Mouse (Mus musculus) kidney, postnatal 14 days (tissue): ENCODE results near the gene Rtp3.

Source experiments
- DNase-seq: peaks from one replicate; pipeline ENCODE4 v3.0.0; 2022; ENCODE audit warnings: mixed read lengths

Rtp3 gene

GRCm38 (mm10) chr9:110979411-110979810, 11.0 kb downstream of the Rtp3 start:
- DNase-seq: no peak

- no peak for DNase-seq
Observed at GRCm38 (mm10) chr9:110965910-110966231, 24.5 kb downstream of the Rtp3 start.

GRCm38 (mm10) chr9:110965062-110965909, 25.1 kb downstream of the Rtp3 start:
- DNase-seq: no peak

GRCm38 (mm10) chr9:110963566-110964115, 26.7 kb downstream of the Rtp3 start:
- DNase-seq: no peak

GRCm38 (mm10) chr9:110961386-110961785, 29.0 kb downstream of the Rtp3 start:
- no peak for DNase-seq

GRCm38 (mm10) chr9:110960230-110961149, 29.9 kb downstream of the Rtp3 start:
- no peak for DNase-seq

- DNase-seq: no peak
Observed at GRCm38 (mm10) chr9:110959669-110960068, 30.7 kb downstream of the Rtp3 start.

- no peak for DNase-seq
Observed at GRCm38 (mm10) chr9:110955962-110956361, 34.4 kb downstream of the Rtp3 start.

GRCm38 (mm10) chr9:110954681-110955445, 35.5 kb downstream of the Rtp3 start:
- DNase-seq: no peak

GRCm38 (mm10) chr9:110953550-110954461, 36.6 kb downstream of the Rtp3 start:
- peak; percentile 73 for DNase-seq

- DNase-seq: no peak
Observed at GRCm38 (mm10) chr9:110952931-110953549, 37.3 kb downstream of the Rtp3 start.

- DNase-seq: no peak
Observed at GRCm38 (mm10) chr9:110952398-110952797, 38.0 kb downstream of the Rtp3 start.

GRCm38 (mm10) chr9:110951866-110952265, 38.5 kb downstream of the Rtp3 start:
- no peak for DNase-seq

GRCm38 (mm10) chr9:110951397-110951796, 39.0 kb downstream of the Rtp3 start, which contains the start of gene Lrrc2:
Lrrc2 (plus strand) TSS chr9:110951545.
- no peak for DNase-seq

- DNase-seq: no peak
Observed at GRCm38 (mm10) chr9:110950109-110950508, 40.3 kb downstream of the Rtp3 start.

GRCm38 (mm10) chr9:110948813-110949310, 41.5 kb downstream of the Rtp3 start:
- no peak for DNase-seq

- DNase-seq: no peak
Observed at GRCm38 (mm10) chr9:110947900-110948299, 42.5 kb downstream of the Rtp3 start.

GRCm38 (mm10) chr9:110947261-110947661, 43.1 kb downstream of the Rtp3 start:
- no peak for DNase-seq

GRCm38 (mm10) chr9:110946548-110947044, 43.8 kb downstream of the Rtp3 start:
- no peak for DNase-seq

- no peak for DNase-seq
Observed at GRCm38 (mm10) chr9:110945926-110946325, 44.5 kb downstream of the Rtp3 start, which contains the start of gene Tdgf1. Tdgf1 (minus strand) TSS chr9:110946158.

GRCm38 (mm10) chr9:110945343-110945742, 45.0 kb downstream of the Rtp3 start:
- no peak for DNase-seq
